In the genomic region with DNA sequence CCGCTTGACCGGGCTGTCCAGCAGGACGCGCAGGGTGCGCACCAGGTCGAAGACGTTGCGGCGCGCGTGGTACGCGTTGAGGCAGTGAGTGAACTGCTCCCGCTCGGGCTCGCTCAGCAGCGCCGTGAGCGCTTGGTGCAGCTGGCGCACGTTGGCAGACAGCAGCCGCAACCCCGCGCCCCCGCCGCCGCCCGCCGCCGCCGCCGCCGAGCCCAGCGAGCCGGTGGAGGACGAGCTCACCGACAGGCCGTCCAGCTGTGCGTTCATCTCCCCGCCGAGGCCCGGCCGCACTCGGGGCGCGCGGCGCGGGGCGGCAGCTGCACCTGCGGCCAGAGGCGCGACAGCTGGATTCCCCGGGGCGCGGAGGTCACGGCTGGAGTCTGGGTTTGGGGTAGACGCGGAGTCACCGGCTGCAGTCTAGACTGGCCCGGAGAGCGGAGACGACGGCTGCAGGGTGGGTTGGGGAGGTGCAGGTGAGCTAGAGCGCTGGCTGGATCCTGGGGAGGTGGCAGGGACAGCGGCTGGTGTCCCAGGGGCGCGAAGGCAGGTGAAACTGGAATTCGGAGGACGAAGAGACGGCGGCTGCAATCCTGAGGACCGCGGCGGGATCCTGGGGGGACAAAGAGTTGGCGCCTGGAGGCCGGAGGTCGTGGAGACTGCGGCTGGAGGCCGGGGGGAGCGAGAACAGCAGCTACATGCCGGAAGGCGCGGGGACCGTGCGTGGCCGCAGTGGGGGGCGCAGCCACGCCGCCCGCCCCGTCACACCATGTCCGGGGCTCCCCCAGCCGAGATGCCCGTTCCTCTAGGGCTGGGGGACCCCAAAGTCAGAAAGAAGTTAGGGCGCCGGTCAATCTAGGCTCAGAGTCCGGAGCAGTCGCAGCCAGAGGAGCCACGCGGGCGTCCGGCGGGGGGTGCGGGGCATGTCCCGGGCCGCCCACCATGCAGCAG, we compare ENCODE assay signal across 7 mouse cellular contexts. TPM values are rescaled to one million over a fixed set of nuclear protein-coding genes. Genes with fewer than 3 reads are reported as not detected.
DNase-seq lines count a peak whose midpoint lies in the region; ATAC-seq and TF ChIP-seq lines count a peak whose summit lies in the region.

No protein-coding gene starts in this region.

- H3K27me3 ChIP-seq in ES-Bruce4 (ENCODE audit: control insufficient read depth, insufficient read depth, low read length, poor library complexity, severe bottlenecking): no peaks in the 10 kb centered on the region
- H3K27me3 ChIP-seq in forebrain, embryonic 16.5 days (replicated peaks; ENCODE audit: control insufficient read depth, insufficient read depth, low read length): peaks cover 4% of the 10 kb centered on the region; the same call in 1 of the 2 replicates
- peaks cover 14% of the 10 kb centered on the region; the same call in 1 of the 2 replicates for H3K27me3 ChIP-seq in hindbrain, embryonic 14.5 days (ENCODE audit: control insufficient read depth, insufficient read depth, low read length)
- 0 out of 2 replicates have a peak, but pooled peaks cover 4% of the 10 kb centered on the region for H3K27me3 ChIP-seq in limb, embryonic 14.5 days (ENCODE audit: control insufficient read depth, insufficient read depth, low read length)
- H3K27me3 ChIP-seq in midbrain, embryonic 15.5 days (replicated peaks): peaks cover 4% of the 10 kb centered on the region; the same call in 1 of the 2 replicates
- H3K27me3 ChIP-seq in stomach, postnatal 0 days (ENCODE audit: control insufficient read depth, insufficient read depth, low read length): no peaks in the 10 kb centered on the region

- H3K36me3 ChIP-seq in ES-Bruce4 (ENCODE audit: control insufficient read depth, insufficient read depth, low read length, poor library complexity, severe bottlenecking): 0 out of 2 replicates have a peak, but pooled peaks cover 2% of the 10 kb centered on the region
- no peaks in the 10 kb centered on the region for H3K36me3 ChIP-seq in forebrain, embryonic 16.5 days (ENCODE audit: control insufficient read depth, insufficient read depth)
- H3K36me3 ChIP-seq in hindbrain, embryonic 14.5 days (replicated peaks; ENCODE audit: control insufficient read depth, insufficient read depth): no peaks in the 10 kb centered on the region
- no peaks in the 10 kb centered on the region for H3K36me3 ChIP-seq in limb, embryonic 14.5 days (ENCODE audit: control insufficient read depth, insufficient read depth, low read length)
- H3K36me3 ChIP-seq in midbrain, embryonic 15.5 days (replicated peaks): no peaks in the 10 kb centered on the region
- H3K36me3 ChIP-seq in stomach, postnatal 0 days (ENCODE audit: control insufficient read depth, insufficient read depth, low read length): no peaks in the 10 kb centered on the region

- no peak for TF ChIP-seq EP300 in ES-Bruce4 (IDR thresholded peaks at IDR 0.05; ENCODE audit: insufficient read depth, low read depth, low read length)
- no peak for TF ChIP-seq EP300 in stomach, postnatal 0 days (optimal IDR thresholded peaks at IDR 0.05)

- no peak overlapping the region for H3K27ac ChIP-seq in ES-Bruce4 (ENCODE audit: insufficient read depth, low read length)
- H3K27ac ChIP-seq in forebrain, embryonic 16.5 days (ENCODE audit: low read length): no peak overlapping the region
- peak overlapping the region; percentile 7; the same call in 1 of the 2 replicates for H3K27ac ChIP-seq in hindbrain, embryonic 14.5 days
- peak overlapping the region; percentile 68; the same call in 1 of the 2 replicates for H3K27ac ChIP-seq in limb, embryonic 14.5 days (replicated peaks; ENCODE audit: low read depth, low read length)
- H3K27ac ChIP-seq in midbrain, embryonic 15.5 days: no peak overlapping the region; the same call in 1 of the 2 replicates
- no peak overlapping the region for H3K27ac ChIP-seq in stomach, postnatal 0 days (replicated peaks)

- H3K4me1 ChIP-seq in ES-Bruce4 (ENCODE audit: control insufficient read depth, insufficient read depth, low read length): no peaks in the 10 kb centered on the region
- H3K4me1 ChIP-seq in forebrain, embryonic 16.5 days (replicated peaks; ENCODE audit: control insufficient read depth, insufficient read depth, low read length): peaks cover 27% of the 10 kb centered on the region
- peaks cover 20% of the 10 kb centered on the region; the same call in 1 of the 2 replicates for H3K4me1 ChIP-seq in hindbrain, embryonic 14.5 days (replicated peaks; ENCODE audit: control insufficient read depth, insufficient read depth, low read length)
- H3K4me1 ChIP-seq in limb, embryonic 14.5 days (ENCODE audit: control insufficient read depth, insufficient read depth, low read length): peaks cover 24% of the 10 kb centered on the region
- peaks cover 44% of the 10 kb centered on the region for H3K4me1 ChIP-seq in midbrain, embryonic 15.5 days
- no peaks in the 10 kb centered on the region for H3K4me1 ChIP-seq in stomach, postnatal 0 days (replicated peaks; ENCODE audit: control insufficient read depth, insufficient read depth)

- H3K4me3 ChIP-seq in ES-Bruce4 (ENCODE audit: low read depth, low read length): peak overlapping the region; percentile 87
- H3K4me3 ChIP-seq in forebrain, embryonic 16.5 days (replicated peaks; ENCODE audit: low read length): peak overlapping the region; percentile 72
- peak overlapping the region; percentile 62 for H3K4me3 ChIP-seq in hindbrain, embryonic 14.5 days (replicated peaks; ENCODE audit: low read length)
- H3K4me3 ChIP-seq in limb, embryonic 14.5 days (replicated peaks; ENCODE audit: low read length): peak overlapping the region; percentile 80
- peak overlapping the region; percentile 75 for H3K4me3 ChIP-seq in midbrain, embryonic 15.5 days
- H3K4me3 ChIP-seq in stomach, postnatal 0 days (ENCODE audit: low read depth, low read length): peak overlapping the region; percentile 58

- H3K9me3 ChIP-seq in ES-Bruce4 (replicated peaks; ENCODE audit: control insufficient read depth, insufficient read depth, low read length, poor library complexity, severe bottlenecking): no peaks in the 10 kb centered on the region
- no peaks in the 10 kb centered on the region for H3K9me3 ChIP-seq in forebrain, embryonic 16.5 days (ENCODE audit: control insufficient read depth, low read length)
- H3K9me3 ChIP-seq in hindbrain, embryonic 14.5 days (ENCODE audit: control insufficient read depth, low read length): no peaks in the 10 kb centered on the region
- H3K9me3 ChIP-seq in limb, embryonic 14.5 days (ENCODE audit: control insufficient read depth, low read length): no peaks in the 10 kb centered on the region
- no peaks in the 10 kb centered on the region for H3K9me3 ChIP-seq in midbrain, embryonic 15.5 days
- no peaks in the 10 kb centered on the region for H3K9me3 ChIP-seq in stomach, postnatal 0 days (ENCODE audit: control insufficient read depth, low read length)

- peak overlapping the region; percentile 80 for H3K4me2 ChIP-seq in forebrain, embryonic 16.5 days (ENCODE audit: low read length)
- H3K4me2 ChIP-seq in hindbrain, embryonic 14.5 days (replicated peaks): peak overlapping the region; percentile 71
- peak overlapping the region; percentile 93 for H3K4me2 ChIP-seq in limb, embryonic 14.5 days (replicated peaks; ENCODE audit: low read depth, low read length, severe bottlenecking)
- H3K4me2 ChIP-seq in midbrain, embryonic 15.5 days: peak overlapping the region; percentile 89
- peak overlapping the region; percentile 98 for H3K4me2 ChIP-seq in stomach, postnatal 0 days (replicated peaks; ENCODE audit: low read depth)

- under 1% methylated on average over 102 of the region's 107 CpGs for WGBS in forebrain, embryonic 16.5 days
- WGBS in hindbrain, embryonic 14.5 days: under 1% methylated on average over 105 of the region's 107 CpGs
- under 1% methylated on average over 75 of the region's 107 CpGs for WGBS in limb, embryonic 14.5 days
- WGBS in midbrain, embryonic 15.5 days: under 1% methylated on average over 81 of the region's 107 CpGs
- under 1% methylated on average over 86 of the region's 107 CpGs for WGBS in stomach, postnatal 0 days

- no peak for TF ChIP-seq POLR2A in ES-Bruce4 (IDR thresholded peaks at IDR 0.05; ENCODE audit: insufficient read depth, low read length)
- TF ChIP-seq POLR2A in limb, embryonic 14.5 days (IDR thresholded peaks at IDR 0.05; ENCODE audit: borderline replicate concordance, extremely low read depth, insufficient read depth, insufficient read length): no peak

- peak overlapping the region; percentile 91 for H3K9ac ChIP-seq in ES-Bruce4 (ENCODE audit: low read depth, poor library complexity, severe bottlenecking)
- peak overlapping the region; percentile 67 for H3K9ac ChIP-seq in forebrain, embryonic 16.5 days (replicated peaks; ENCODE audit: low read depth, low read length)
- H3K9ac ChIP-seq in hindbrain, embryonic 14.5 days: peak overlapping the region; percentile 57
- peak overlapping the region; percentile 78 for H3K9ac ChIP-seq in limb, embryonic 14.5 days (ENCODE audit: low read depth, low read length, severe bottlenecking)
- H3K9ac ChIP-seq in midbrain, embryonic 15.5 days: peak overlapping the region; percentile 54
- H3K9ac ChIP-seq in stomach, postnatal 0 days (ENCODE audit: low read length): peak overlapping the region; percentile 66

- peak; percentile 58 for ATAC-seq in forebrain, embryonic 16.5 days
- peak; percentile 44 for ATAC-seq in hindbrain, embryonic 14.5 days (ENCODE audit: low FRiP score)
- peak; percentile 45 for ATAC-seq in limb, embryonic 14.5 days (ENCODE audit: low FRiP score, low read depth)
- ATAC-seq in midbrain, embryonic 15.5 days (replicated peaks): peak; percentile 58
- ATAC-seq in stomach, postnatal 0 days (ENCODE audit: low FRiP score, low TSS enrichment): peak; percentile 73

- no peak for TF ChIP-seq CTCF in ES-Bruce4 (IDR thresholded peaks at IDR 0.05; ENCODE audit: low read depth, low read length)
- no peak for TF ChIP-seq CTCF in stomach, postnatal 0 days (IDR thresholded peaks at IDR 0.05; ENCODE audit: low read depth)

- peak; percentile 75 for DNase-seq in adrenal gland, postnatal 10 days
- DNase-seq in hindbrain, embryonic 14.5 days (ENCODE audit: low spot score): peak; percentile 42
- peak; percentile 68 for DNase-seq in limb, embryonic 14.5 days (ENCODE audit: low spot score)
- DNase-seq in stomach, postnatal 0 days (ENCODE audit: low spot score): peak; percentile 80

RNA-seq across cellular contexts. Expression of a gene that starts 0.6 kb away (rescaled TPM):
- 33.5 and 40.2 TPM in 2 replicates for polyA plus RNA-seq in ES-Bruce4 (2011; ENCODE audit: insufficient read depth, insufficient read length, low read depth, missing spikeins)
- 10 to 100 TPM; 13.7 to 14.9 TPM for total RNA-seq in adrenal gland, postnatal 10 days (2021)
- 5.1 and 6.4 TPM in 2 replicates for polyA plus RNA-seq in forebrain, embryonic 16.5 days (2015; fragmentation: Nextera tagmentation; extraction: Ambion mirVana)
- 5.8 and 8.0 TPM in 2 replicates for polyA plus RNA-seq in hindbrain, embryonic 14.5 days (2014; fragmentation: Nextera tagmentation; extraction: Ambion mirVana)
- 34.3 and 44.9 TPM in 2 replicates for polyA plus RNA-seq in limb, embryonic 14.5 days (2012; rRNA removed)
- 6.6 and 11.1 TPM in 2 replicates for polyA plus RNA-seq in limb, embryonic 14.5 days (2014; fragmentation: Nextera tagmentation; extraction: Ambion mirVana)
- polyA plus RNA-seq in midbrain, embryonic 15.5 days (2015; fragmentation: Nextera tagmentation; extraction: Ambion mirVana): 6.5 and 7.5 TPM in 2 replicates
- polyA plus RNA-seq in stomach, postnatal 0 days (2015; fragmentation: Nextera tagmentation; extraction: Ambion mirVana): 1.2 and 2.0 TPM in 2 replicates

RNA-seq across cellular contexts. Expression of a gene that starts 49.3 kb away (rescaled TPM):
- polyA plus RNA-seq in ES-Bruce4 (2011; ENCODE audit: insufficient read depth, insufficient read length, low read depth, missing spikeins): 187 and 192 TPM in 2 replicates
- 100 to 1,000 TPM; 128 to 131 TPM for total RNA-seq in adrenal gland, postnatal 10 days (2021)
- 427 and 436 TPM in 2 replicates for polyA plus RNA-seq in forebrain, embryonic 16.5 days (2015; fragmentation: Nextera tagmentation; extraction: Ambion mirVana)
- 409 and 428 TPM in 2 replicates for polyA plus RNA-seq in hindbrain, embryonic 14.5 days (2014; fragmentation: Nextera tagmentation; extraction: Ambion mirVana)
- polyA plus RNA-seq in limb, embryonic 14.5 days (2012; rRNA removed): 105 and 138 TPM in 2 replicates
- 289 and 304 TPM in 2 replicates for polyA plus RNA-seq in limb, embryonic 14.5 days (2014; fragmentation: Nextera tagmentation; extraction: Ambion mirVana)
- 409 and 410 TPM in 2 replicates for polyA plus RNA-seq in midbrain, embryonic 15.5 days (2015; fragmentation: Nextera tagmentation; extraction: Ambion mirVana)
- 221 and 234 TPM in 2 replicates for polyA plus RNA-seq in stomach, postnatal 0 days (2015; fragmentation: Nextera tagmentation; extraction: Ambion mirVana)

Comparison
In these comparisons a context has a peak if more than half of its experiments do, and no peak if none do; other contexts are left out.
1. H3K27ac ChIP-seq: peak in hindbrain, embryonic 14.5 days (single experiment) and limb, embryonic 14.5 days (single experiment); none in ES-Bruce4 (single experiment), forebrain, embryonic 16.5 days (single experiment), midbrain, embryonic 15.5 days (single experiment) and stomach, postnatal 0 days (single experiment).
2. Peak in every context shown above with its lines, with median percentiles within 50 percentile points of each other: H3K4me3 ChIP-seq, H3K9ac ChIP-seq, DNase-seq, ATAC-seq and H3K4me2 ChIP-seq.